Mouse (Mus musculus) megakaryocyte, embryonic 14.5 days (primary cell): ENCODE data around the gene Sostdc1. TPM values are rescaled to one million over a fixed set of nuclear protein-coding genes. Genes with fewer than 3 reads are reported as not detected.

ENCODE experiments used
- H3K27me3 ChIP-seq: replicated peaks from 2 replicates; pipeline ENCODE3; 2012; ENCODE audit warnings: inconsistent platforms
- H3K36me3 ChIP-seq: replicated peaks from 2 replicates; pipeline ENCODE3; 2012; ENCODE audit warnings: low read length, inconsistent platforms, mixed read lengths
- H3K4me1 ChIP-seq: 2 replicates; pipeline ENCODE4 v1.6.1; 2012; ENCODE audit warnings: inconsistent platforms
- H3K4me3 ChIP-seq: replicated peaks from 2 replicates; pipeline ENCODE3; 2012; ENCODE audit warnings: moderate library complexity, mild to moderate bottlenecking, inconsistent platforms
- H3K9me3 ChIP-seq: 2 replicates; pipeline ENCODE4 v1.6.1; 2012; ENCODE audit warnings: inconsistent platforms
- FLI1 ChIP-seq: IDR thresholded peaks from 2 replicates; pipeline ENCODE4 v1.6.1; 2012; ENCODE audit warnings: low read length, inconsistent platforms, mixed read lengths
- GATA1 ChIP-seq: IDR thresholded peaks from 3 replicates; pipeline ENCODE4 v1.6.1; 2012; ENCODE audit warnings: mixed read lengths, low read length, inconsistent platforms, borderline replicate concordance
- polyA plus RNA-seq: library from polyadenylated mRNA; stranded (reverse); fragments of >175 nt; gene quantifications from 2 replicates; pipeline ENCODE4 v1.2.3, GENCODE M21; 2012; ENCODE audit warnings: low replicate concordance; ENCODE audit not compliant: insufficient read depth

Gene Sostdc1
- polyA plus RNA-seq, result not detected in 2 replicates

DNA sequence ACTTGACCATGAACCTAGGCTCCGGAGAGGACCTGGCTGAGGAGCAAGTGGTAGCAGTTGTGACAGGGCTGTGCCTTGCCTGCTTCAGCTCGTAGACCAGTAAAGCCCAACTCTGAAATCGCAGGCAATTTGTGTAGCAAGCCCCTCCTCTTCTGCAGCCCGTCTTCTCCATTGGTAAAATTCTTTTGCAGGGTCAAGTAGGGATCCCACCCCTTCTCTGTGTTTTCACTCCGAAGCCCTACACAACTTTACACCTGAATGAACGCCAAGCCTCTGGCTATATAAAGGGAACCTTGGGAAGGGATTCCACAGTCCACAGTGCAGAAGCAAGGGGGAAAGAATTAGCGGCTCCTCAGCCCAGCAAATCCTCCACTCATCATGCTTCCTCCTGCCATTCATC lies at the start of gene Sostdc1:
Gene Sostdc1 (plus strand): TSS at position 224 of the 400 bp plus-strand sequence.
- Histone ChIP-seq H3K9me3 (0 out of 2 replicates have a peak, but pooled peaks cover 3% of the 10 kb centered on the region), H3K27me3 (peaks cover 14% of the 10 kb centered on the region)

DNA sequence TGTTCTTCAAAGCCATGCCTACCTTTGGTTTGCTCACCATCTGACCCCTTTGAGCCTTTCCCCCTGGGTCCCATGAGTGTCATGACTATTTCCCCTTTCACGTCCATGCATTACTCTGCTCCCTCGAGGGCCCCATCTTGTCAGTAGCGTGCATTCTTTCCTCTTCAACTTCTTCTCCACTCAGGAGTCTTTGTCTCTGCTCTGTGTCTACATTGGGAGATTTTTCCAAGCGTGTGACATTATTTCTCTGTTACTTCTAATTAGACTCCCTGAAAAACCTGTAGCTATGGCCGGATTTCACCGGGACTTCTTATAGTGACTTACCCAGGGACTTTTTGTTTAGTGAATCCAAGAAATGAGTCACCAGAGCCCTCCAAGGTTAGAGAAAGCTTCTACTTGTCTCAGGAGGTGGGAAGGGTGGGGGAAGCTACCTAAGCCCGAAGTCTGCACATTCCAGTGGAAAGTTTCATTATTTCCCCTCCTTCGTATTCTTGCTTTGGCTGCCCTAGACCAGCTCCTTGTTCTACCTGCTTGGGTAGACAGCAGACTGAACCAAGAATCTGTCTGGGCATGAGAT lies 46.2 kb upstream of the Sostdc1 start:
- TF ChIP-seq GATA1 (no peak), FLI1 (no peak)
- H3K36me3 ChIP-seq, result no peaks in the 10 kb centered on the region
- peaks cover 25% of the 10 kb centered on the region for H3K9me3 ChIP-seq
- no peaks in the 10 kb centered on the region for H3K4me1 ChIP-seq
- H3K4me3 ChIP-seq, result no peak overlapping the region
- no peaks in the 10 kb centered on the region for H3K27me3 ChIP-seq

More for the DNA sequence above, at the start of gene Sostdc1:
- H3K4me3 ChIP-seq, result no peak within 1 kb of the TSS
- no peaks in the 10 kb centered on the region for H3K36me3 ChIP-seq
- H3K4me1 ChIP-seq, result peaks cover 6% of the 10 kb centered on the region; the same call in 1 of the 2 replicates
- TF ChIP-seq FLI1, result no peak
- no peak for TF ChIP-seq GATA1

DNA sequence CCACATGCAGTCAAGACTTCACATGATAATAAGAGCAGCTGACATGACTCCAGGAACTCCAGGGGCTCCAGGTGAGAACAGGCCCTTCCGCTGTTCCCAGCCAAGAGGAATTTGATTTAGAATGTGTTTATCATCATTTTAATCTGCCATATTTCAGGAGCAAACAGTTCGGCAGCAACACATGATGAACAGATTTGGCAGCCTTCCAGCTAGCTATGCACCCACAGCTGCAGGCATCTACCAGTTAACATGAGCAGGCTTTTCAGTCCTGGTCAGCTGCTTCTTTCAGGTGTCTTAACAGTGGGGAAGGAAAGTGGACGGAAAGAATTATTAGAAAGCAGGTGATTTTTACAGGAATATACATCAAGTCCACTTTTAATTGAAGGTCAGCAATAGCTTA lies 39.1 kb upstream of the Sostdc1 start:
- no peak for TF ChIP-seq GATA1
- Histone ChIP-seq H3K4me1 (no peaks in the 10 kb centered on the region), H3K4me3 (no peak overlapping the region), H3K9me3 (peaks cover 18% of the 10 kb centered on the region), H3K36me3 (no peaks in the 10 kb centered on the region), H3K27me3 (no peaks in the 10 kb centered on the region)

DNA sequence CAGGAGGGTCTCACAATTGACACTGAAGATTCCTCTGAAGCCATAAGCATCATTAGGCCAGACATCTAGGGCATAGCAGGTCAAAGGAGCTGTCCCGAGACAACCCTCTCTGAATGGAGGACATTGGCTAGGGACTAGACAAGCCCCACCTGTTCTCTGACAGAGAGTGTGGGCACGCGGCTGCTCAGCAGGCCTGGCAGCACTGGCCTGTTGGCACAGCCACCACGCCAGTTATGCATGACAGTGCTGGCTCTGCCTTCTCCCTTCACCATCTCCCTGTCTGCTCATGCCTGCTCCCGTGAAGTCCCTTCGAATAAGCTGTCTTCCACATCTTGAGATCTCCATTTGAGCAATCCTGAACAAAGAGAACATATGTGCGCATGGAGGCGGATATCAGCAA lies 24.3 kb upstream of the Sostdc1 start:
- TF ChIP-seq FLI1 (no peak), GATA1 (no peak)
- no peaks in the 10 kb centered on the region for H3K36me3 ChIP-seq
- no peaks in the 10 kb centered on the region for H3K27me3 ChIP-seq
- H3K4me3 ChIP-seq, result no peak overlapping the region
- H3K9me3 ChIP-seq, result peaks cover 3% of the 10 kb centered on the region; the same call in 1 of the 2 replicates
- H3K4me1 ChIP-seq, result no peaks in the 10 kb centered on the region

DNA sequence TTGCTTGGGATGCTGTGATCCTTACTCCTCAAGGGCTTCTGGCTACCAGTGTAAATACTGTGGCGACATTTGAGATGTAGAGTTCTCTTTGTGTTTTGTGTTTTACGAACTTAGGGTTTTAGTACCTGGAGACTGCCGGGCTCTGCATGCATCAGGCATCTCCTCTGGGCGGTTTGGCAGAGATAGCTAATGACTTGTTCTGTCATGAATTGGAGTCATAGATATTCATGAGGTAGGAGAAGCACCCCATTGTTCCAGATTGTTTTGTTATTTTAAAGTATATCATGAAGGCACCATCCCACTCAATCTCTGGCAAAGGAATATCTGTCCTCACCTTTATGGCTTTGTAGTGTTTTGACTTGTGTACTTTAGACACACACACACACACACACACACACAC lies 23.5 kb upstream of the Sostdc1 start:
- H3K36me3 ChIP-seq, result no peaks in the 10 kb centered on the region
- no peak overlapping the region for H3K4me3 ChIP-seq
- no peaks in the 10 kb centered on the region for H3K27me3 ChIP-seq
- H3K9me3 ChIP-seq, result peaks cover 3% of the 10 kb centered on the region; the same call in 1 of the 2 replicates
- no peak for TF ChIP-seq FLI1
- no peak for TF ChIP-seq GATA1
- H3K4me1 ChIP-seq, result no peaks in the 10 kb centered on the region

DNA sequence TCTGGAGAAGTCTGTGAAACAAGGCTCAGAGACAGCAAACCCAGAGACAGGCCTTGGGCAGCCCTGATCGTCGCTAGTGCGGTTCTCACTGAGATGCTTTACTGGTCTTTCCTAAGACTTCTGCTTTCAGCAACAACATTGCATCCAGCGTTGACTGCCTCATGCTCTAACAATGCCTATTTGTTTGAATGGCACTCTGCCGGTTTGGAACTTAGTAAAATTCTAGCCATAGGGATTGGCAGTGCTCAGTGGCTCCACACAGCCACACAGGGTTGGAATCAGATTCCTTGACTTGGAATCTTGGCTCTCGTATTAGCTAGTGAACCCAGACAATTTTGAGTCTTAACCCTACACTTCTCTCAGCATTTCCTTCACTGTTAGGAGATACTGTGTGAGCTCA lies 22.6 kb upstream of the Sostdc1 start:
- Histone ChIP-seq H3K36me3 (no peaks in the 10 kb centered on the region), H3K9me3 (peaks cover 3% of the 10 kb centered on the region; the same call in 1 of the 2 replicates), H3K27me3 (no peaks in the 10 kb centered on the region), H3K4me3 (no peak overlapping the region), H3K4me1 (no peaks in the 10 kb centered on the region)
- TF ChIP-seq GATA1 (no peak), FLI1 (no peak)

DNA sequence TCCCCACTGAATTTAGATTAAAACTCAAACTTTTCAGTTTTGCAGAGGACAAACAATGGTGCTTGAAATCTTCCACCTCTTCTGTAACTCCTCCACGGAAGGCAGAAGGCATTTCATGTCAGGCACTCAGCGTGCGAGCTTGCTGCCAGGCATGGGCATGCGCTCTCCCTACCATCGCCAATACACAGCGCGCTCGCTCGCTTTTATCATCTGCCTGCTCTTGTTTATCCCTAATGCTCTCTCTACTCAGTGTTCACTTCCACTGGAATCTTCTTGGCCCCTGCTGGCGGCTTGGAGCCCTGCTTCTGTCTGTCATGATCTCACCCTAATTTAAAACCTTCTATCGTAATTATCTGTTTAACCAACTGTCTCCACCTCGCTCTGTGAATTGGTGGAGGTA lies 11.6 kb upstream of the Sostdc1 start:
- Histone ChIP-seq H3K4me1 (no peaks in the 10 kb centered on the region), H3K36me3 (no peaks in the 10 kb centered on the region), H3K27me3 (no peaks in the 10 kb centered on the region), H3K9me3 (peaks cover 14% of the 10 kb centered on the region), H3K4me3 (no peak overlapping the region)
- TF ChIP-seq FLI1 (no peak), GATA1 (no peak)

DNA sequence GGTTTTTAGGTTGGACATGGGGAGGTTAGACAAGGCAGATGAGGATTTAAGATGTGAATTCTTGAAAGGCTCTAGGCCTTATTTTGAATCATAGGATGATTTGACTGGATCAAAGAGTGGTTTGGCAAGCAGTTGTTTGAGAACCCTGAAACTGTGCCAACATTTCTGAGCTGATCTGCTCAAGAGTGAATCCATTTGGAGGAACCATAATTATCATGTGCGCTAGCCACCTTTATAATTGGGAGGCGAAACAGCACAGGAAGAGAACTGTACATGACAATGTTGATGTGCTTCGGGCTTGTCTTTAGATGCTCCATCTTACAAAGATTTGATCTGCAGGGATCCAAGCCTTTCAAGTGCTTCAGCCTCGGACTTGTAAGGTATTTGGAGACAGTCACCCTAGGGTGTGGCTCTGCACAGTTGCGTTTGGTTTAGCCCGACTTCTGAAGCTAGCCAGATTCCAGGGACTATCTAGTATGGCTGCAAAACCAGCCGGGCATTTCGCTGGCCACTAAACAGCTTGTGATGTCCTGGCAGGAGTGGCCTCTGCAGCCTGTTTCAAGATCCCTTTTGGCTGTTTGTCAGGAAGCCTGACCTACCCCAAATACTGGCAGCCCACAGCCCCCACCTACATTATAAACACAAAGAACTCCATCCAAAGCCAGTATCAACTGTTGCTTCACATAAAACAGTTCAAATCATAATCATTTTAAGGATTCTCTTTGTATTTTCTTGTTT lies 10.9 kb upstream of the Sostdc1 start:
- Histone ChIP-seq H3K36me3 (no peaks in the 10 kb centered on the region), H3K4me1 (no peaks in the 10 kb centered on the region)
- TF ChIP-seq FLI1 (no peak), GATA1 (no peak)

DNA sequence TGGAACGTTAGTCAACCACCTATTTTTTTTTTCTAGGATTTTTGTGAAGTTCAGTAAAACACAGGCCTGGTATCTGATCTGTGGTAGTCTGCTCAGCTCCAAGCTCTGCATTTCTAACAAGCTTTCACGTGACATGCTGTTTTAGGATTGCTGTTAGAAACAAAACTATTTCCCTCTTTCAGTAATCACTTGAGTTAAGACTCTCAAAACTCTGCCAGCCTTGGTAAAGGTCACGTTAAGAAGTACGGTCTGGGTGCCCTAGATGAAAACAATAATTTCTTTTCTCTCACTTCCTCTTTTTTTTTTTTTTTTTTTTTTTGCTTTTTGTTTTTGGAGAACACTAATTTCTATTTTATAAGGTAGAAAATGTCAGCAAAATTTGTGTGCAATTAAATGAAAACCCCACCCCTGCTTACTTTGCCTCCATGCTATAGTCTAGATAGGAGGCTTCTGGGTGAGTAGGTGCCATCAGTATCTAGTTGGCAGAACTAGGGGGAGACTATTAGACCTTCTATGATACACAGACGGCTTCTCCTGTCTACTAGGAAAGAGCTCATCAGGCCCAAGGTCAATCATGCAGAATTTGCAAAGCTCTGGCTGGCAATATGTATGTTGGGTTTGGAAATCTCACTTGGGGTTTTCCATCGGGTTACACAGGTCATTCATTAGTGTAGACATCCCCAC lies 5.1 kb upstream of the Sostdc1 start:
- no peaks in the 10 kb centered on the region for H3K36me3 ChIP-seq
- no peak for TF ChIP-seq GATA1
- no peak for TF ChIP-seq FLI1
- H3K9me3 ChIP-seq, result no peaks in the 10 kb centered on the region
- no peaks in the 10 kb centered on the region for H3K27me3 ChIP-seq
- H3K4me1 ChIP-seq, result no peaks in the 10 kb centered on the region
- H3K4me3 ChIP-seq, result no peak overlapping the region

More for the DNA sequence above, 10.9 kb upstream of the Sostdc1 start:
- Histone ChIP-seq H3K9me3 (peaks cover 14% of the 10 kb centered on the region), H3K27me3 (no peaks in the 10 kb centered on the region), H3K4me3 (no peak overlapping the region)

DNA sequence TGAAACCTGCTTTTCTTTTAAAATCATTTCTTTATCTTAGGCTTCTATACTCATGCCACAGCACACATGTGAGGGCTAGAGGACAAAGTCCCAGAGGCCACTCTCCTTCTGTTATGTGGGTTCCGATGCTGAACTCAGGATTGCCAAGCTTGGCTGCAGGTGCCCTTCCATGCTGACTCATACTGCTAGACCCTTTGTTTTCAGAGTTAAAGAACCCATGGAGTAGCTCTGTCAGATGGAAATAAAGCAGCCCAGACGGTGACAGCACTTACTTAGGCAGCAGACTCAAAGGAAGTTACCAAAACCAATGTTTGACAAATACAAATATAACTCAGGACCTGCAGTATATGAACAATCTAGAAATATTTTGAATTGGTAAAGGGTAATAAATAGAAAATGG lies 924 bp upstream of the Sostdc1 start:
- TF ChIP-seq FLI1 (no peak), GATA1 (no peak)
- Histone ChIP-seq H3K9me3 (no peaks in the 10 kb centered on the region), H3K4me1 (peaks cover 6% of the 10 kb centered on the region; the same call in 1 of the 2 replicates), H3K4me3 (no peak overlapping the region), H3K36me3 (no peaks in the 10 kb centered on the region), H3K27me3 (peaks cover 14% of the 10 kb centered on the region)
